Mouse (Mus musculus): ENCODE results near the gene Zfpl1. TPM values are rescaled to one million over a fixed set of nuclear protein-coding genes. Genes with fewer than 3 reads are reported as not detected.

Zfpl1 gene
- polyA plus RNA-seq, 1 experiment from 2014 or later, result 82.5 TPM

Small RNA genes lying within 50 kb of the gene (microRNA-seq; reads per million reads assigned to microRNA genes)
- gene Mir6988, result 1.4 reads per million

Other genes with a start within 250 kb of the Zfpl1 start
- 17.5 and 19.3 TPM in 2 replicates for gene Frmd8, start 209.7 kb downstream of the Zfpl1 start, polyA plus RNA-seq (2015; fragmentation: Nextera tagmentation; extraction: Ambion mirVana)
- gene Slc25a45, start 207.1 kb downstream of the Zfpl1 start, polyA plus RNA-seq (2015; fragmentation: Nextera tagmentation; extraction: Ambion mirVana), result 2.6 and 2.8 TPM in 2 replicates
- 15.2 and 15.9 TPM in 2 replicates for gene Tigd3, start 190.8 kb downstream of the Zfpl1 start, polyA plus RNA-seq (2015; fragmentation: Nextera tagmentation; extraction: Ambion mirVana)
- 128 and 137 TPM in 2 replicates for gene Dpf2, start 171.9 kb downstream of the Zfpl1 start, polyA plus RNA-seq (2015; fragmentation: Nextera tagmentation; extraction: Ambion mirVana)
- gene Cdc42ep2, start 160.1 kb downstream of the Zfpl1 start, polyA plus RNA-seq (2015; fragmentation: Nextera tagmentation; extraction: Ambion mirVana), result 11.5 and 12.4 TPM in 2 replicates
- gene Pola2, start 120.8 kb downstream of the Zfpl1 start, polyA plus RNA-seq (2015; fragmentation: Nextera tagmentation; extraction: Ambion mirVana), result 22.6 and 24.2 TPM in 2 replicates
- gene Slc22a20, start 98.8 kb downstream of the Zfpl1 start, polyA plus RNA-seq (2015; fragmentation: Nextera tagmentation; extraction: Ambion mirVana), result not detected in 2 replicates
- gene Capn1, start 69.1 kb downstream of the Zfpl1 start, polyA plus RNA-seq (2015; fragmentation: Nextera tagmentation; extraction: Ambion mirVana), result 3.3 and 4.7 TPM in 2 replicates
- 30.6 and 33.0 TPM in 2 replicates for gene Syvn1, start 38.4 kb downstream of the Zfpl1 start, polyA plus RNA-seq (2015; fragmentation: Nextera tagmentation; extraction: Ambion mirVana)
- 64.6 and 68.9 TPM in 2 replicates for gene Mrpl49, start 27.2 kb downstream of the Zfpl1 start, polyA plus RNA-seq (2015; fragmentation: Nextera tagmentation; extraction: Ambion mirVana)
- 648 and 656 TPM in 2 replicates for gene Fau, start 27.1 kb downstream of the Zfpl1 start, polyA plus RNA-seq (2015; fragmentation: Nextera tagmentation; extraction: Ambion mirVana)
- 30.7 and 34.7 TPM in 2 replicates for gene Znhit2, start 23.8 kb downstream of the Zfpl1 start, polyA plus RNA-seq (2015; fragmentation: Nextera tagmentation; extraction: Ambion mirVana)
- gene Tm7sf2, start 16.6 kb downstream of the Zfpl1 start, polyA plus RNA-seq (2015; fragmentation: Nextera tagmentation; extraction: Ambion mirVana), result 50.4 and 51.6 TPM in 2 replicates
- gene Vps51, start 7.7 kb downstream of the Zfpl1 start, polyA plus RNA-seq (2015; fragmentation: Nextera tagmentation; extraction: Ambion mirVana), result 81.8 and 85.5 TPM in 2 replicates
- not detected in 2 replicates for gene Tmem262, start 4.9 kb downstream of the Zfpl1 start, polyA plus RNA-seq (2015; fragmentation: Nextera tagmentation; extraction: Ambion mirVana)
- gene Gm28374, start 2.7 kb downstream of the Zfpl1 start, polyA plus RNA-seq (2015; fragmentation: Nextera tagmentation; extraction: Ambion mirVana), result 1.1 and 2.3 TPM in 2 replicates
- gene Cdca5, start within 50 bp of the Zfpl1 start, polyA plus RNA-seq (2015; fragmentation: Nextera tagmentation; extraction: Ambion mirVana), result 8.2 and 9.2 TPM in 2 replicates
- gene AC131692.1, start 9.5 kb upstream of the Zfpl1 start, polyA plus RNA-seq (2015; fragmentation: Nextera tagmentation; extraction: Ambion mirVana), result not detected in 2 replicates
- 0.27 and 0.30 TPM in 2 replicates for gene Naaladl1, start 20.8 kb upstream of the Zfpl1 start, polyA plus RNA-seq (2015; fragmentation: Nextera tagmentation; extraction: Ambion mirVana)
- 43.0 and 43.6 TPM in 2 replicates for gene Sac3d1, start 33.7 kb upstream of the Zfpl1 start, polyA plus RNA-seq (2015; fragmentation: Nextera tagmentation; extraction: Ambion mirVana)
- 55.7 and 58.3 TPM in 2 replicates for gene Snx15, start 43.3 kb upstream of the Zfpl1 start, polyA plus RNA-seq (2015; fragmentation: Nextera tagmentation; extraction: Ambion mirVana)
- not detected in 2 replicates for gene Batf2, start 56.0 kb upstream of the Zfpl1 start, polyA plus RNA-seq (2015; fragmentation: Nextera tagmentation; extraction: Ambion mirVana)
- 128 and 133 TPM in 2 replicates for gene Arl2, start 56.6 kb upstream of the Zfpl1 start, polyA plus RNA-seq (2015; fragmentation: Nextera tagmentation; extraction: Ambion mirVana)
- not detected in 2 replicates for gene Majin, start 99.4 kb upstream of the Zfpl1 start, polyA plus RNA-seq (2015; fragmentation: Nextera tagmentation; extraction: Ambion mirVana)
- gene Gpha2, start 141.4 kb upstream of the Zfpl1 start, polyA plus RNA-seq (2015; fragmentation: Nextera tagmentation; extraction: Ambion mirVana), result 0.27 TPM in 1 of 2 replicates, not detected in the other
- 93.8 and 98.3 TPM in 2 replicates for gene Ppp2r5b, start 150.9 kb upstream of the Zfpl1 start, polyA plus RNA-seq (2015; fragmentation: Nextera tagmentation; extraction: Ambion mirVana)
- gene Atg2a, start 156.7 kb upstream of the Zfpl1 start, polyA plus RNA-seq (2015; fragmentation: Nextera tagmentation; extraction: Ambion mirVana), result 11.6 and 11.7 TPM in 2 replicates
- gene Ehd1, start 191.8 kb upstream of the Zfpl1 start, polyA plus RNA-seq (2015; fragmentation: Nextera tagmentation; extraction: Ambion mirVana), result 86.8 and 96.4 TPM in 2 replicates
- 0.42 and 0.48 TPM in 2 replicates for gene Cdc42bpg, start 221.5 kb upstream of the Zfpl1 start, polyA plus RNA-seq (2015; fragmentation: Nextera tagmentation; extraction: Ambion mirVana)

All from hindbrain, embryonic 13.5 days (tissue).